Mouse (Mus musculus) heart, embryonic 12.5 days (tissue): ENCODE measurements at regions not wholly inside any gene's neighbourhood (a gene's known extent, or its start where the extent isn't known, plus 50 kb on each side); places are given as distances from the start of the nearest gene placed in this dataset.

Source experiments
- ATAC-seq: fragments of 200-750 bp; cut with Nextera tagmentation; 2 replicates; pipeline ENCODE4 v1.8.0; 2017; ENCODE audit warnings: moderate TSS enrichment, moderate library complexity; ENCODE audit not compliant: insufficient number of reproducible peaks, low FRiP score
- H3K27ac ChIP-seq: fragments of 300-500 bp; sonication (generic); 2 replicates; pipeline ENCODE4 v1.5.1; 2016; ENCODE audit warnings: mild to moderate bottlenecking, moderate library complexity; ENCODE audit not compliant: poor library complexity, severe bottlenecking
- H3K27me3 ChIP-seq: fragments of 300-500 bp; sonication (generic); replicated peaks from 2 replicates; pipeline ENCODE4 v1.6.1; 2016; ENCODE audit warnings: mild to moderate bottlenecking, moderate library complexity
- H3K36me3 ChIP-seq: fragments of 300-500 bp; sonication (generic); 2 replicates; pipeline ENCODE4 v1.6.1; 2016; ENCODE audit warnings: mild to moderate bottlenecking, moderate library complexity
- H3K4me1 ChIP-seq: fragments of 300-500 bp; sonication (generic); replicated peaks from 2 replicates; pipeline ENCODE4 v1.6.1; 2016; ENCODE audit warnings: mild to moderate bottlenecking
- H3K4me2 ChIP-seq: fragments of 300-500 bp; sonication (generic); 2 replicates; pipeline ENCODE4 v1.6.1; 2016; ENCODE audit warnings: mild to moderate bottlenecking, moderate library complexity
- H3K4me3 ChIP-seq: fragments of 300-500 bp; sonication (generic); 2 replicates; pipeline ENCODE4 v1.5.1; 2016; ENCODE audit warnings: mild to moderate bottlenecking
- H3K9ac ChIP-seq: fragments of 300-500 bp; sonication (generic); 2 replicates; pipeline ENCODE4 v1.6.1; 2016; ENCODE audit warnings: mild to moderate bottlenecking, moderate library complexity
- H3K9me3 ChIP-seq: fragments of 300-500 bp; sonication (generic); replicated peaks from 2 replicates; pipeline ENCODE4 v1.6.1; 2016; ENCODE audit warnings: mild to moderate bottlenecking, moderate library complexity
- WGBS: fragments of 180-500 bp; shearing (Covaris S2); methylation state at CpG from one replicate; pipeline ENCODE4 v1.1.7; 2016; 5-methylcytosine and 5-hydroxymethylcytosine counted together

DNA sequence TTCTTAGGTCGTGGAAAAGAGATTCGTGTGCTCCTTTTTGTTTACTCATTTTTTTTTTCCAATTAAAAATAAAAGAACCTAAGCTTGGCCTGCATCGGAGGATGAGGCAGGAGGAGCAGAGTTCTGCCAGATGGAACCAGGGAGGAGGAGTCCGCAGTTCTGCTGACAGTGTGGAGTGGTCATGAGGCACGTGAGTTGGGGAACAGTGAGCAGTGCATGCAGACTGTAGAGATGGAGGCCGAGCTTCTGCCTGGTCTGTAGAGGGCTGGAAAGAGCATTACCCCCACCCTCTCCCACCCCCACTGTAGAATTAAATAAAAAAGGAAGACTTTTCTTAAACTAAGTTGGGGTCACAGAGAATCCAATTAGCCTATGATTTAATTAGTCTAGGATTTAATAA lies 202.5 kb upstream of the Nabp1 start:
- Histone ChIP-seq H3K27me3 (no peaks in the 10 kb centered on the region), H3K9me3 (peaks cover 9% of the 10 kb centered on the region; the same call in 1 of the 2 replicates), H3K9ac (no peak overlapping the region), H3K4me1 (no peaks in the 10 kb centered on the region), H3K27ac (no peak overlapping the region), H3K36me3 (no peaks in the 10 kb centered on the region), H3K4me3 (no peak overlapping the region), H3K4me2 (no peak overlapping the region)
- ATAC-seq, result no peak
- whole genome bisulfite sequencing, result 71% methylated on average over 6 of the region's 6 CpGs

GRCm38 (mm10) chr1:51678290-51678928 lies 200.2 kb upstream of the Nabp1 start:
- WGBS, result 71% methylated on average over 6 of the region's 6 CpGs
- no peaks in the 10 kb centered on the region for H3K27me3 ChIP-seq
- ATAC-seq, result no peak
- H3K9me3 ChIP-seq, result peaks cover 9% of the 10 kb centered on the region; the same call in 1 of the 2 replicates
- H3K36me3 ChIP-seq, result no peaks in the 10 kb centered on the region
- H3K4me1 ChIP-seq, result no peaks in the 10 kb centered on the region
- H3K27ac ChIP-seq, result no peak overlapping the region
- no peak overlapping the region for H3K4me3 ChIP-seq
- H3K4me2 ChIP-seq, result no peak overlapping the region
- no peak overlapping the region for H3K9ac ChIP-seq

DNA sequence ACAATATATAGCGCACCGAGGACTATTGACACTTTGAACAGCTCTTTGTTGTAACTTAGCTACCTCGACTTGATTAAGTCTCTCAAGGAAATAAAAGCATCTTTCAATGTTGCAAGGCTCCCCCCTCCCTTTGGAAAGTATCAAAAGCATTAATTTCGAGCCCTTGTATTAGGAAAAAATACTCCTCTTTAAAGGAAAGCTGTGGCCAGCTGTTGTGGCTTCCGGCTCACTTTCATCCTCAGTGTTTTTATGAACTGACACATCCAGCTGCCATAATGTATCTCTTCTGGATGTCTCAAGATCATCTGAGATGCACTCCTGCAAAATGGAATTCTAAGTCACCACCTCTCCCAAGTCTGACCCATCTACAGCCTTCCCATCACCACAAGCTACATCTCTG lies 199.6 kb upstream of the Nabp1 start:
- Histone ChIP-seq H3K4me3 (no peak overlapping the region), H3K27ac (no peak overlapping the region), H3K9me3 (peaks cover 8% of the 10 kb centered on the region; the same call in 1 of the 2 replicates), H3K36me3 (no peaks in the 10 kb centered on the region), H3K9ac (no peak overlapping the region), H3K27me3 (no peaks in the 10 kb centered on the region), H3K4me2 (no peak overlapping the region), H3K4me1 (no peaks in the 10 kb centered on the region)
- ATAC-seq, result no peak
- 70% methylated on average over 5 of the region's 5 CpGs for WGBS

GRCm38 (mm10) chr1:51671691-51672090 lies 193.5 kb upstream of the Nabp1 start:
- no peak overlapping the region for H3K9ac ChIP-seq
- H3K4me2 ChIP-seq, result no peak overlapping the region
- no peaks in the 10 kb centered on the region for H3K36me3 ChIP-seq
- no peak overlapping the region for H3K27ac ChIP-seq
- no peak overlapping the region for H3K4me3 ChIP-seq
- WGBS, result 63% methylated on average over 1 of the region's 1 CpGs
- no peaks in the 10 kb centered on the region for H3K4me1 ChIP-seq
- no peaks in the 10 kb centered on the region for H3K27me3 ChIP-seq
- ATAC-seq, result no peak
- no peaks in the 10 kb centered on the region for H3K9me3 ChIP-seq

GRCm38 (mm10) chr1:51671287-51671686 lies 193.1 kb upstream of the Nabp1 start:
- 38% methylated on average over 3 of the region's 3 CpGs for WGBS
- ATAC-seq, result 0 out of 2 replicates have a peak, but pooled peaks have one; percentile 42

GRCm38 (mm10) chr1:51670009-51670408 lies 191.8 kb upstream of the Nabp1 start:
- H3K4me2 ChIP-seq, result no peak overlapping the region
- no peak for ATAC-seq
- H3K27ac ChIP-seq, result no peak overlapping the region
- no peaks in the 10 kb centered on the region for H3K27me3 ChIP-seq
- H3K9ac ChIP-seq, result no peak overlapping the region
- no peaks in the 10 kb centered on the region for H3K36me3 ChIP-seq
- no peaks in the 10 kb centered on the region for H3K9me3 ChIP-seq
- no peaks in the 10 kb centered on the region for H3K4me1 ChIP-seq
- WGBS, result 67% methylated on average over 3 of the region's 3 CpGs
- no peak overlapping the region for H3K4me3 ChIP-seq

More at GRCm38 (mm10) chr1:51671287-51671686, 193.1 kb upstream of the Nabp1 start:
- no peaks in the 10 kb centered on the region for H3K36me3 ChIP-seq
- no peak overlapping the region for H3K4me2 ChIP-seq
- H3K27me3 ChIP-seq, result no peaks in the 10 kb centered on the region
- H3K9me3 ChIP-seq, result no peaks in the 10 kb centered on the region
- no peak overlapping the region for H3K9ac ChIP-seq
- H3K27ac ChIP-seq, result no peak overlapping the region
- H3K4me3 ChIP-seq, result no peak overlapping the region
- no peaks in the 10 kb centered on the region for H3K4me1 ChIP-seq

- Histone ChIP-seq H3K9ac (no peak overlapping the region), H3K27me3 (no peaks in the 10 kb centered on the region), H3K4me1 (no peaks in the 10 kb centered on the region), H3K27ac (no peak overlapping the region), H3K4me3 (no peak overlapping the region), H3K36me3 (no peaks in the 10 kb centered on the region), H3K4me2 (no peak overlapping the region), H3K9me3 (no peaks in the 10 kb centered on the region)
- no peak for ATAC-seq
Observed at GRCm38 (mm10) chr1:51668881-51669280, 190.7 kb upstream of the Nabp1 start.

DNA sequence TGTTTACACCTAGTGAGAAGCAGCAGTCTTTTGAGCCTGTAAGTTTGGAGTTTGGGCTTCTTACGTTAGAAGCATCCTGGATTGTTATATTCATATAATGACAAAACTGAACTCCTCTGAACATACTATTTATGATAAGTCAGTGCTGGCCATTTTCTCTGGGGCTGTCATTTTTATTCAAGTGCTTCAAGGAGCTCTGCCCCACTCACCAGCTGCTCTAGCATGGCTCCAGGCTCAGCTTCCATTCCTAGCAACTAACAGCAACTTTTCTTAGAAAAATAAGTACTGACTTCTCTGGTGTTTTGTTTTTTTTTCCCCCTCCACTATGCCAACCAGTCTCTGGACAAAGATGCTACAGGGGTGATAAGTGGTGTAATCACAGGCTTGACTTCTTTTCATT lies 182.3 kb upstream of the Nabp1 start:
- ATAC-seq, result no peak
- Histone ChIP-seq H3K27ac (no peak overlapping the region), H3K4me1 (no peaks in the 10 kb centered on the region), H3K9me3 (no peaks in the 10 kb centered on the region), H3K27me3 (no peaks in the 10 kb centered on the region), H3K4me2 (no peak overlapping the region), H3K4me3 (no peak overlapping the region), H3K9ac (no peak overlapping the region), H3K36me3 (no peaks in the 10 kb centered on the region)
- WGBS, result 87% methylated on average over 1 of the region's 1 CpGs

- WGBS, result 60% methylated on average over 4 of the region's 4 CpGs
- no peak overlapping the region for H3K4me2 ChIP-seq
- H3K27me3 ChIP-seq, result no peaks in the 10 kb centered on the region
- no peaks in the 10 kb centered on the region for H3K4me1 ChIP-seq
- no peak overlapping the region for H3K4me3 ChIP-seq
- no peaks in the 10 kb centered on the region for H3K36me3 ChIP-seq
- no peaks in the 10 kb centered on the region for H3K9me3 ChIP-seq
- no peak overlapping the region for H3K9ac ChIP-seq
- no peak for ATAC-seq
- no peak overlapping the region for H3K27ac ChIP-seq
Observed at GRCm38 (mm10) chr1:51657203-51657602, 179.0 kb upstream of the Nabp1 start.

GRCm38 (mm10) chr1:51650653-51650995 lies 172.4 kb upstream of the Nabp1 start:
- Histone ChIP-seq H3K4me2 (no peak overlapping the region), H3K4me3 (no peak overlapping the region), H3K9me3 (no peaks in the 10 kb centered on the region), H3K9ac (no peak overlapping the region), H3K36me3 (no peaks in the 10 kb centered on the region), H3K27ac (no peak overlapping the region), H3K4me1 (peaks cover 9% of the 10 kb centered on the region), H3K27me3 (no peaks in the 10 kb centered on the region)
- 31% methylated on average over 3 of the region's 3 CpGs for WGBS
- ATAC-seq, result no peak

- no peak overlapping the region for H3K9ac ChIP-seq
- no peaks in the 10 kb centered on the region for H3K9me3 ChIP-seq
- H3K27ac ChIP-seq, result no peak overlapping the region
- H3K4me3 ChIP-seq, result no peak overlapping the region
- WGBS, result 42% methylated on average over 4 of the region's 4 CpGs
- H3K4me2 ChIP-seq, result no peak overlapping the region
- no peak for ATAC-seq
- no peaks in the 10 kb centered on the region for H3K27me3 ChIP-seq
- H3K36me3 ChIP-seq, result no peaks in the 10 kb centered on the region
- peaks cover 9% of the 10 kb centered on the region for H3K4me1 ChIP-seq
Observed at GRCm38 (mm10) chr1:51649963-51650652, 171.9 kb upstream of the Nabp1 start.

- H3K9me3 ChIP-seq, result no peaks in the 10 kb centered on the region
- no peaks in the 10 kb centered on the region for H3K27me3 ChIP-seq
- no peaks in the 10 kb centered on the region for H3K36me3 ChIP-seq
- no peak overlapping the region for H3K9ac ChIP-seq
- H3K4me2 ChIP-seq, result no peak overlapping the region
- WGBS, result 73% methylated on average over 2 of the region's 2 CpGs
- no peak for ATAC-seq
- no peak overlapping the region for H3K27ac ChIP-seq
- H3K4me1 ChIP-seq, result peaks cover 12% of the 10 kb centered on the region
- H3K4me3 ChIP-seq, result no peak overlapping the region
Observed at GRCm38 (mm10) chr1:51647955-51648354, 169.7 kb upstream of the Nabp1 start.
